Mouse (Mus musculus): ENCODE data around the gene Cdkn1c. TPM values are rescaled to one million over a fixed set of nuclear protein-coding genes. Genes with fewer than 3 reads are reported as not detected.
A peak's percentile ranks its signal among the peaks of the same experiment; 100 is the strongest.

Cdkn1c gene
- polyA plus RNA-seq, 1 experiment, result 23.4 TPM

GRCm38 (mm10) chr7:143445651-143446460 lies 15.0 kb downstream of the Cdkn1c start:
- Histone ChIP-seq H3K36me3 (ENCODE audit: control insufficient read depth, insufficient read depth, low read length, poor library complexity, severe bottlenecking) (no peaks in the 10 kb centered on the region), H3K9me3 (replicated peaks; ENCODE audit: control insufficient read depth, insufficient read depth, low read length, poor library complexity, severe bottlenecking) (no peaks in the 10 kb centered on the region), H3K4me1 (ENCODE audit: control insufficient read depth, insufficient read depth, low read length) (no peaks in the 10 kb centered on the region), H3K4me3 (ENCODE audit: low read depth, low read length) (peak overlapping the region; percentile 62), H3K9ac (ENCODE audit: low read depth, poor library complexity, severe bottlenecking) (peak overlapping the region; percentile 49), H3K27ac (ENCODE audit: insufficient read depth, low read length) (no peak overlapping the region), H3K27me3 (ENCODE audit: control insufficient read depth, insufficient read depth, low read length, poor library complexity, severe bottlenecking) (peaks cover 25% of the 10 kb centered on the region)
- TF ChIP-seq EP300 (IDR thresholded peaks at IDR 0.05; ENCODE audit: insufficient read depth, low read depth, low read length) (no peak), CTCF (IDR thresholded peaks at IDR 0.05; ENCODE audit: low read depth, low read length) (no peak), POLR2A (IDR thresholded peaks at IDR 0.05; ENCODE audit: insufficient read depth, low read length) (no peak)

GRCm38 (mm10) chr7:143444955-143445648 lies 15.7 kb downstream of the Cdkn1c start:
- H3K4me3 ChIP-seq (ENCODE audit: low read depth, low read length), result peak overlapping the region; percentile 62
- H3K9me3 ChIP-seq (replicated peaks; ENCODE audit: control insufficient read depth, insufficient read depth, low read length, poor library complexity, severe bottlenecking), result no peaks in the 10 kb centered on the region
- H3K4me1 ChIP-seq (ENCODE audit: control insufficient read depth, insufficient read depth, low read length), result no peaks in the 10 kb centered on the region
- H3K9ac ChIP-seq (ENCODE audit: low read depth, poor library complexity, severe bottlenecking), result peak overlapping the region; percentile 49
- TF ChIP-seq EP300 (IDR thresholded peaks at IDR 0.05; ENCODE audit: insufficient read depth, low read depth, low read length), result no peak
- TF ChIP-seq POLR2A (IDR thresholded peaks at IDR 0.05; ENCODE audit: insufficient read depth, low read length), result no peak
- TF ChIP-seq CTCF (IDR thresholded peaks at IDR 0.05; ENCODE audit: low read depth, low read length), result no peak
- H3K27me3 ChIP-seq (ENCODE audit: control insufficient read depth, insufficient read depth, low read length, poor library complexity, severe bottlenecking), result peaks cover 26% of the 10 kb centered on the region
- H3K36me3 ChIP-seq (ENCODE audit: control insufficient read depth, insufficient read depth, low read length, poor library complexity, severe bottlenecking), result no peaks in the 10 kb centered on the region
- no peak overlapping the region for H3K27ac ChIP-seq (ENCODE audit: insufficient read depth, low read length)

GRCm38 (mm10) chr7:143444580-143444954 lies 16.3 kb downstream of the Cdkn1c start:
- Histone ChIP-seq H3K4me3 (ENCODE audit: low read depth, low read length) (no peak overlapping the region), H3K4me1 (ENCODE audit: control insufficient read depth, insufficient read depth, low read length) (no peaks in the 10 kb centered on the region), H3K9me3 (replicated peaks; ENCODE audit: control insufficient read depth, insufficient read depth, low read length, poor library complexity, severe bottlenecking) (no peaks in the 10 kb centered on the region), H3K27me3 (ENCODE audit: control insufficient read depth, insufficient read depth, low read length, poor library complexity, severe bottlenecking) (peaks cover 27% of the 10 kb centered on the region), H3K27ac (ENCODE audit: insufficient read depth, low read length) (no peak overlapping the region), H3K36me3 (ENCODE audit: control insufficient read depth, insufficient read depth, low read length, poor library complexity, severe bottlenecking) (no peaks in the 10 kb centered on the region), H3K9ac (ENCODE audit: low read depth, poor library complexity, severe bottlenecking) (no peak overlapping the region)
- TF ChIP-seq CTCF (IDR thresholded peaks at IDR 0.05; ENCODE audit: low read depth, low read length) (no peak), EP300 (IDR thresholded peaks at IDR 0.05; ENCODE audit: insufficient read depth, low read depth, low read length) (no peak)

- H3K4me3 ChIP-seq (ENCODE audit: low read depth, low read length), result no peak overlapping the region
- TF ChIP-seq POLR2A (IDR thresholded peaks at IDR 0.05; ENCODE audit: insufficient read depth, low read length), result no peak
- no peak for TF ChIP-seq EP300 (IDR thresholded peaks at IDR 0.05; ENCODE audit: insufficient read depth, low read depth, low read length)
- no peak for TF ChIP-seq CTCF (IDR thresholded peaks at IDR 0.05; ENCODE audit: low read depth, low read length)
- H3K9me3 ChIP-seq (replicated peaks; ENCODE audit: control insufficient read depth, insufficient read depth, low read length, poor library complexity, severe bottlenecking), result no peaks in the 10 kb centered on the region
- H3K9ac ChIP-seq (ENCODE audit: low read depth, poor library complexity, severe bottlenecking), result no peak overlapping the region
- peaks cover 7% of the 10 kb centered on the region for H3K27me3 ChIP-seq (ENCODE audit: control insufficient read depth, insufficient read depth, low read length, poor library complexity, severe bottlenecking)
- peaks cover 2% of the 10 kb centered on the region for H3K4me1 ChIP-seq (ENCODE audit: control insufficient read depth, insufficient read depth, low read length)
- no peaks in the 10 kb centered on the region for H3K36me3 ChIP-seq (ENCODE audit: control insufficient read depth, insufficient read depth, low read length, poor library complexity, severe bottlenecking)
- no peak overlapping the region for H3K27ac ChIP-seq (ENCODE audit: insufficient read depth, low read length)
These were observed 21.9 kb downstream of the Cdkn1c start for GRCm38 (mm10) chr7:143438965-143439364.

- Histone ChIP-seq H3K9me3 (replicated peaks; ENCODE audit: control insufficient read depth, insufficient read depth, low read length, poor library complexity, severe bottlenecking) (no peaks in the 10 kb centered on the region), H3K27ac (ENCODE audit: insufficient read depth, low read length) (no peak overlapping the region), H3K36me3 (ENCODE audit: control insufficient read depth, insufficient read depth, low read length, poor library complexity, severe bottlenecking) (no peaks in the 10 kb centered on the region), H3K4me1 (ENCODE audit: control insufficient read depth, insufficient read depth, low read length) (peaks cover 2% of the 10 kb centered on the region), H3K9ac (ENCODE audit: low read depth, poor library complexity, severe bottlenecking) (no peak overlapping the region), H3K27me3 (ENCODE audit: control insufficient read depth, insufficient read depth, low read length, poor library complexity, severe bottlenecking) (0 out of 2 replicates have a peak, but pooled peaks cover 4% of the 10 kb centered on the region), H3K4me3 (ENCODE audit: low read depth, low read length) (peak overlapping the region; percentile 22)
- 0 out of 2 replicates have a peak, but pooled peaks have one; percentile 5 for TF ChIP-seq EP300 (IDR thresholded peaks at IDR 0.05; ENCODE audit: insufficient read depth, low read depth, low read length)
- TF ChIP-seq CTCF (IDR thresholded peaks at IDR 0.05; ENCODE audit: low read depth, low read length), result no peak
These were observed 22.8 kb downstream of the Cdkn1c start for GRCm38 (mm10) chr7:143437894-143438581.
